Mouse (Mus musculus) liver, embryonic 11.5 days (tissue): Measurements from ENCODE around the gene Cep19. TPM values are rescaled to one million over a fixed set of nuclear protein-coding genes. Genes with fewer than 3 reads are reported as not detected.
"Not testable (repeated sequence)": the region's sequence is repeated elsewhere in the genome, so short reads cannot be mapped to it uniquely, and the experiment has no call there.

Experiments used
- ATAC-seq: fragments of 200-750 bp; cut with Nextera tagmentation; replicated peaks from 2 replicates; pipeline ENCODE4 v1.8.0; 2017; ENCODE audit warnings: moderate number of reproducible peaks, mild to moderate bottlenecking, moderate TSS enrichment, moderate library complexity; ENCODE audit not compliant: low FRiP score
- DNase-seq: peaks from one replicate; pipeline ENCODE4 v3.0.0-alpha.2; 2017; ENCODE audit warnings: low spot score
- H3K27ac ChIP-seq: fragments of 300-500 bp; sonication (generic); 2 replicates; pipeline ENCODE4 v1.5.1; 2014; ENCODE audit warnings: mild to moderate bottlenecking, low read depth, low read length, control low read depth
- H3K27me3 ChIP-seq: fragments of 300-500 bp; sonication (generic); replicated peaks from 2 replicates; pipeline ENCODE4 v1.6.1; 2014; ENCODE audit warnings: low read length, mixed read lengths; ENCODE audit not compliant: control insufficient read depth, insufficient read depth
- H3K36me3 ChIP-seq: fragments of 300-500 bp; sonication (generic); 2 replicates; pipeline ENCODE4 v1.6.1; 2014; ENCODE audit warnings: mild to moderate bottlenecking, low read length, moderate library complexity, mixed read lengths; ENCODE audit not compliant: control insufficient read depth, insufficient read depth
- H3K4me1 ChIP-seq: fragments of 300-500 bp; sonication (generic); replicated peaks from 2 replicates; pipeline ENCODE4 v1.6.1; 2014; ENCODE audit warnings: low read length, mixed read lengths; ENCODE audit not compliant: control insufficient read depth, insufficient read depth
- H3K4me2 ChIP-seq: fragments of 300-500 bp; sonication (generic); 2 replicates; pipeline ENCODE4 v1.6.1; 2014; ENCODE audit warnings: mild to moderate bottlenecking, control low read depth, moderate library complexity
- H3K4me3 ChIP-seq: fragments of 300-500 bp; sonication (generic); 2 replicates; pipeline ENCODE4 v1.5.1; 2014; ENCODE audit warnings: low read depth, low read length, control low read depth
- H3K9ac ChIP-seq: fragments of 300-500 bp; sonication (generic); 2 replicates; pipeline ENCODE4 v1.6.1; 2014; ENCODE audit warnings: low read depth, low read length, control low read depth
- H3K9me3 ChIP-seq: fragments of 300-500 bp; sonication (generic); 2 replicates; pipeline ENCODE4 v1.6.1; 2016; ENCODE audit warnings: low read length, inconsistent platforms, mixed read lengths; ENCODE audit not compliant: control insufficient read depth
- WGBS: fragments of 180-500 bp; shearing (Covaris S2); extraction: QIAGEN DNeasy Blood & Tissue Kit; methylation state at CpG from one replicate; pipeline ENCODE4 v1.1.7; 2014; 5-methylcytosine and 5-hydroxymethylcytosine counted together
- polyA plus RNA-seq: library from polyadenylated mRNA; unstranded; fragments of >200 nt; fragmentation: Nextera tagmentation; extraction: Ambion mirVana; gene quantifications from 2 replicates; pipeline ENCODE4 v1.2.1, GENCODE M21; 2014

The Cep19 gene
- polyA plus RNA-seq, 1 experiment from 2014 or later = 14.7 TPM

DNA sequence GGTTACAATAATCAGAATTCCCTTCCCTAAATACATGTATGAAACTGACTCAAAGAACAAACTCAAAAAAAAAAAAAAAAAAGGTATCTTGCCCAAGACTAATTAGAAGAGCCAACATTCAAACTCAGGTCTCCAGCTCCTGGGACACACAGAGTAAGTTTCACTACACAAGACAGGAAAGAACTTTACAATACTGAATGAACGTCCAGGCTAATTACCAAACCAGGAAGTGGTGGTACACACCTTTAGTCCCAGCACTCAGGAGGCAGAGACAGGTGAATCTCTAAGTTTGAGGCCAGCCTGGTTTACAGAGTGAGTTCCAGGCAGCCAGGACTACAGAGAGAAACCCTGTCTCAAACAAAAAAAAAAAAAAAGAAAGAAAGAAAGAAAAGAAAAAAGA, 23.8 kb upstream of the Cep19 start:
- Histone ChIP-seq H3K4me1 (peaks cover 16% of the 10 kb centered on the region; the same call in 1 of the 2 replicates), H3K27me3 (no peaks in the 10 kb centered on the region), H3K27ac (no peak overlapping the region), H3K9me3 (no peaks in the 10 kb centered on the region), H3K36me3 (no peaks in the 10 kb centered on the region), H3K4me3 (no peak overlapping the region), H3K9ac (no peak overlapping the region), H3K4me2 (no peak overlapping the region)
- DNase-seq = no peak
- WGBS = 52% methylated on average over 1 of the region's 1 CpGs
- ATAC-seq = no peak

DNA sequence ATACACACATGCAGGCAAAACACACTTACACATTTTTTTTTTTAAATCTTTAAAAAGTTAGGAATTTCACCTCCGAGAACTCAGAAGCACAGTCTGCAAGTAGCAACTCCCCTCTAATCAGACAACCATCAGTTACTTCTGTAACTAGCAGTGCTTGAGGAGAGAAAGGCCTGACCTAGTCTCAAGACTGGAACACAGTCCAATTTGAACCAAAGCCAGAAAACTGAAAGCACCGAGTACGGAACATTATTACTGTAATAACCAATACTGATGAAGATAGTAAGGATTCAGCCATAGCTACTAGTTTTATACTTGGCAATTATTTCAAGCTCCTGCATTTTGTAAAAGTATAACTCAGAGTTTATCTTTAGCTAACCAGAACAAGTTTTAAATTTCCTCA, 23.2 kb upstream of the Cep19 start:
- H3K9me3 ChIP-seq = no peaks in the 10 kb centered on the region
- H3K4me1 ChIP-seq = peaks cover 16% of the 10 kb centered on the region; the same call in 1 of the 2 replicates
- no peak overlapping the region for H3K9ac ChIP-seq
- H3K36me3 ChIP-seq = no peaks in the 10 kb centered on the region
- H3K4me3 ChIP-seq = no peak overlapping the region
- no peak overlapping the region for H3K27ac ChIP-seq
- WGBS = 78% methylated on average over 3 of the region's 3 CpGs
- DNase-seq (no peak), ATAC-seq (no peak)
- no peak overlapping the region for H3K4me2 ChIP-seq
- H3K27me3 ChIP-seq = no peaks in the 10 kb centered on the region

DNA sequence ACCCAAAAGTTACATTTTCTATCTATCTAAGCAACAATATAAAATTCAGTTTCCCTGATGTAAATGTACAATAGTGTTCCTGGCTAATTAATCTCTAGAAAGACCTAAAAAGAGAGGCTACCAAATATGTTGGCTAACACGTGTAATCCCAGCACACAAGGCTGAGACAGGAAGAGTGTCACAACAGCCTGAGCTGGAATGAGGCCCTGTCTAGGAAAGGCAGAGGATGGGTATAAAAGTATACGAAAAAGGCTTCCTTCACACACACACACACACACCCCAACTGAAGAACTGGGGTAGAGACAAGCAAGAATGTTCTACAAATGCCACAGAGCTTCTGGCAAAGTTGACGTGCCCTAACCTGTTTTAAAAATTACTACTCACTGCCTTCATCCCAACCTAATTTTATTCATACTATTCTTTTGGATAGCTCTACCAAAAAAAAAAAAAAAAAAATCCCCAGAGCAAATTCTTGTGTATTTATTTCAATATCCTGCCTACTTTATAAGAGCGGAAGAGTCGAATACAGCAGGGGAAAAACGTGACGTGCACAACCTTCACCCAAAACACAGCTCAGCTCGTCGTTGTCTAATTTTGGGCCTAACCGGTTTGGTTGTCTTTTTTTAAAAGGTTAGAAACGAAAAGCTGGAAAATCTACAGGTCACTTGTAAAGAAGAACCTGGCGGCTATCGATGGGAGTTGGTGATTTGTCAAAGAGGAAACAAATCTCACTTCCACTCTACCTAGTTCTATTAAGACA, 21.8 kb upstream of the Cep19 start:
- H3K4me1 ChIP-seq = peaks cover 12% of the 10 kb centered on the region; the same call in 1 of the 2 replicates
- no peaks in the 10 kb centered on the region for H3K9me3 ChIP-seq
- WGBS = 9% methylated on average over 13 of the region's 13 CpGs
- H3K9ac ChIP-seq = peak overlapping the region; percentile 90
- H3K27me3 ChIP-seq = no peaks in the 10 kb centered on the region
- ATAC-seq (no peak), DNase-seq (no peak)
- H3K27ac ChIP-seq = peak overlapping the region; percentile 92
- no peaks in the 10 kb centered on the region for H3K36me3 ChIP-seq
- peak overlapping the region; percentile 83 for H3K4me3 ChIP-seq
- peak overlapping the region; percentile 77 for H3K4me2 ChIP-seq

DNA sequence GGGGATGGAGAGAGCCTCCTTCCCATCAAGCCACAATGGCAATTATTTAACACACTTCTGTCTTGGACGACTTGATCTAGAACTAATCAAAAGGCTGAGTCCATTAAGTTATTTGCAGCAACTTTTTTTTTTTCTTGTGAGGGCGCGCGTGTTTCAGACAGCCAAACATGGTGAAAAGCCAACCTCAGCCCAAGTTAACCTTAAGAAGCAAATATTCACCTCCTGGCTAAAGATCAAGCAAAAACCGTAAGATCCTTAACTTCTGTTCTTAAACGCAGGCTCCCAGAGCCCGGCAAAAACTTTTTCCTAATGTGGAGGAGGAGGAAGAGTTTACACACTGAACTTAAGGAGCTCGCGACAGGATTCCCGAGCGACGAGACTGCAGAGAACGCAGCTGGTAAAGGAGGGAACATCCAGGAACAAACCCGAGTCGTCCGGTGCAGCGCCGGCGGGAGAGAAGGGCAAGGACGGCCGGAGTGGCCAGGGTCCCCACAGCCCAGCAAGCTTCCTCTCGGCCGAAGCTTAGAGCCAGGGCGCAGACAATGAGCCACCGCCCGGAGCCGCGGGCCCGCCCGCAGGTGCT, 21.1 kb upstream of the Cep19 start:
- Histone ChIP-seq H3K4me2 (peak overlapping the region; percentile 77), H3K27me3 (no peaks in the 10 kb centered on the region), H3K27ac (peak overlapping the region; percentile 92), H3K9me3 (no peaks in the 10 kb centered on the region), H3K4me3 (peak overlapping the region; percentile 83), H3K9ac (peak overlapping the region; percentile 90), H3K36me3 (no peaks in the 10 kb centered on the region), H3K4me1 (peaks cover 12% of the 10 kb centered on the region; the same call in 1 of the 2 replicates)
- DNase-seq = peak; percentile 69
- ATAC-seq = no peak
- WGBS = under 1% methylated on average over 30 of the region's 30 CpGs

DNA sequence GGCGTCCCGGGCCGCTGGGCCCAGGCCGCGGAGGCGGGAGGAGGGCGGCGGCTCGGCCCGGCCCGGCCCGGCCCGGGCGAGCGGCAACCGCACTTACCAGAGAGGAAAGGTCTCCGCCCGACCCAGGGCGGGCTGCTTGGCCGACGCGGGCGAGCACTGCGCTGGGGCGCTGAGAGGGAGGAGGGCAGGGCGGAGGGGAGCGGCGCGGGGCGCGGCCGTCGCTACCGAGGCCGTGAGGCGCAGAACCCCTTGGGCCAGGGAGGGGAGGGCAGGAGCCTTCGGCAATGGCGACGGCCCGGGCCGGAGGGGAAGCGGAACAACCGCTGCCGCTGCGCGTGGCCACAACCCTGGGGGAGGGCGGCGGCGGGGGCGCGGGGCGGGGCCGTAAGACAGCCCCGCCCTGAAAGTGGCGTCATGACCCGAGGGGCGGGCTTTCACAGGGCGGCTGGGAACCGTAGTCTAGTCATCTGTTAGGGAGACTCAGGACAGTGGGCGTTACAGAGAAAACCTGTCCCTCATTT, 20.5 kb upstream of the Cep19 start, which contains the start of gene Pak2:
TSS of gene Pak2 (minus strand) at position 352 of the 521 bp plus-strand sequence.
- Histone ChIP-seq H3K4me1 (peaks cover 12% of the 10 kb centered on the region; the same call in 1 of the 2 replicates), H3K9me3 (no peaks in the 10 kb centered on the region), H3K27me3 (no peaks in the 10 kb centered on the region), H3K27ac (peak within 1 kb of the TSS; percentile 92), H3K4me3 (peak within 1 kb of the TSS; percentile 83), H3K4me2 (peak within 1 kb of the TSS; percentile 77), H3K9ac (peak within 1 kb of the TSS; percentile 90), H3K36me3 (no peaks in the 10 kb centered on the region)
- ATAC-seq (peak; percentile 97), DNase-seq (peak; percentile 94)
- under 1% methylated on average over 58 of the region's 60 CpGs for WGBS

DNA sequence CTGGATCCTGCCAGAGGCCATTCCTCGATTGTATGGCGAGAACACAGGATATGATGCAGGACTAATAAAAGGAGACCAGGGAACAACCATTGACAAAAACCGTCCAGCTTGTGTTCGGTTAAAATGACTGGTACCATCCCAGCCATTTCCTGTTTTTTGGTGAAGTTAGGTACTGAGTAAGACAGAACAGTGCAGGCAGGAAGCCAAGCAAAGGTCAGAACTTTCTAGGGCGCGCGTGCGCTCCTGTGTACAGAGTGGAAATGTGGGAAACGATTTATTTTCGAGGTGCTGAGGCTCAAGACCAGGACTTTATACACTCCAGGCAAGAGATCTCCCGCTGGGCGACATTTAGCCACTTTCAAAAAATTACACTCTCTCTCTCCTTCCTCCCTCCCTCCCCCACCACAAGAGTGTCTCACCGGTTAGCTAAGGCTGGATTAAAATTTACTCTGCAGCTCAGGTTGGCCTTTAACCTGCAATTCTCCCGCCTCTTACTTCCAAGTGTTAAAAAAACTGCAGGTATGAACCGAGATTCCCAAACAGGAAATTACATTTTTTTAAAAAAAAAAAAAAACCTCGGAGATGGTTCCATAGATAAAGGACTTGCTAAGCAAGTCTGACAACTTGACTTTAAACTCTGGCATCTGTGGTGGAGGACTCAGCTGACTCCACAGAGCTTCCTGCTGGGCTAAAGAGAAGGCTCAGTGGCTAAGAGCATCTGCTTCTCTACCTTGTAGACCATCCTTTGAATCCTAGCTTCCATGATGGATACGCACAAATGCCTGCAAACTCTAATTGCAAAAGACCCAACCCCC, 11.8 kb upstream of the Cep19 start:
- Histone ChIP-seq H3K27ac (no peak overlapping the region), H3K9ac (no peak overlapping the region), H3K27me3 (no peaks in the 10 kb centered on the region), H3K4me2 (no peak overlapping the region), H3K4me3 (no peak overlapping the region), H3K4me1 (no peaks in the 10 kb centered on the region), H3K36me3 (peaks cover 14% of the 10 kb centered on the region), H3K9me3 (no peaks in the 10 kb centered on the region)
- 68% methylated on average over 17 of the region's 17 CpGs for WGBS
- DNase-seq = no peak
- no peak for ATAC-seq

DNA sequence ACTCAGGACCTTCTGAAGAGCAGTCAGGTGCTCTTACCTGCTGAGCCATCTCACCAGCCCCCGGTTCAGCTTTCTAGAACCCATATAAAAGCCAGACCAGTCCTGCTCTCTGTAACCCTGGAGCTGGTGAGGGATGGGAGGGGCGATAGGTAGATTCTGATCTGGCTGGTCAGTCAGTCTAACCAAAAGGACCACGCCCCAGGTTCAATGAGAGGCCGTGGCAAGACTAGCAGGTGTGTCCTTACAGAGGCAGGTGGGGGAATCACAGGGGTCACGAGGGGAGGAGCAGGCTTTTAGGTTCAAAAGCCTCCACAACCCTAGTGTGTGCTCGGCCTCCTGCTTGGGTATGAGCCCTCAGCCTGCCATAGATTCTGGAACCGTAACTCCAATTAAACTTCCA, 8.1 kb upstream of the Cep19 start:
- WGBS = 91% methylated on average over 7 of the region's 7 CpGs
- H3K4me3 ChIP-seq = no peak overlapping the region
- no peak overlapping the region for H3K27ac ChIP-seq
- no peaks in the 10 kb centered on the region for H3K9me3 ChIP-seq
- H3K4me1 ChIP-seq = no peaks in the 10 kb centered on the region
- H3K4me2 ChIP-seq = no peak overlapping the region
- no peak for ATAC-seq
- DNase-seq = no peak
- peaks cover 10% of the 10 kb centered on the region for H3K36me3 ChIP-seq
- no peaks in the 10 kb centered on the region for H3K27me3 ChIP-seq
- no peak overlapping the region for H3K9ac ChIP-seq

DNA sequence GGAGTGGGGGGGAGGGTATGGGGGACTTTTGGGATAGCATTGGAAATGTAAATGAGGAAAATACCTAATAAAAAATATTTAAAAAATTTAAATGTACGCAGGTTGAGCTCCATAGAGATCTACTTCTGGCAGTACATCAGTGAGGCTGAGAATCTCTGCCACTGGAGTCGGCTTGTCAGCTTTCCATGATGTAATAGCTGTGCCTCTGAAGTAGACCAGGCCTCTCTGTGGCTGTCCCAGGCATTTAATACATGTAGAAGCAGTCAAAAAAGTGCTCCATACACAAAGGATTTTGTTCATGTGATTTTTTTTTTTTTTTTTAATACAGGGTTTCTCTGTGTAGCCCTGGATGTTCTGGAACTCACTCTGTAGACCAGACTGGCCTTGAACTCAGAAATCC, 1.8 kb upstream of the Cep19 start:
- DNase-seq, H3K9ac ChIP-seq, H3K36me3 ChIP-seq, H3K9me3 ChIP-seq, H3K27me3 ChIP-seq, H3K4me2 ChIP-seq, H3K4me1 ChIP-seq, H3K4me3 ChIP-seq, H3K27ac ChIP-seq, ATAC-seq: not testable (repeated sequence)
- 80% methylated on average over 2 of the region's 2 CpGs for WGBS
